Mouse (Mus musculus): ENCODE measurements around the gene Cdsn.

- TF ChIP-seq CTCF (IDR thresholded peaks at IDR 0.05; ENCODE audit: insufficient read depth, low read length) (no peak), POLR2A (IDR thresholded peaks at IDR 0.05; ENCODE audit: borderline replicate concordance, extremely low read depth, low read depth, low read length) (no peak)
These were observed 3.0 kb downstream of the Cdsn start for GRCm38 (mm10) chr17:35554761-35555397.

All from lung, adult 2 months (tissue).